Mouse (Mus musculus): ENCODE measurements around the gene Tns1. TPM values are rescaled to one million over a fixed set of nuclear protein-coding genes. Genes with fewer than 3 reads are reported as not detected.
A peak's percentile ranks its signal among the peaks of the same experiment; 100 is the strongest.
"Not testable (repeated sequence)": the region's sequence is repeated elsewhere in the genome, so short reads cannot be mapped to it uniquely, and the experiment has no call there.

Tns1 gene
- polyA plus RNA-seq, 1 experiment from 2014 or later = 23.1 TPM

DNA sequence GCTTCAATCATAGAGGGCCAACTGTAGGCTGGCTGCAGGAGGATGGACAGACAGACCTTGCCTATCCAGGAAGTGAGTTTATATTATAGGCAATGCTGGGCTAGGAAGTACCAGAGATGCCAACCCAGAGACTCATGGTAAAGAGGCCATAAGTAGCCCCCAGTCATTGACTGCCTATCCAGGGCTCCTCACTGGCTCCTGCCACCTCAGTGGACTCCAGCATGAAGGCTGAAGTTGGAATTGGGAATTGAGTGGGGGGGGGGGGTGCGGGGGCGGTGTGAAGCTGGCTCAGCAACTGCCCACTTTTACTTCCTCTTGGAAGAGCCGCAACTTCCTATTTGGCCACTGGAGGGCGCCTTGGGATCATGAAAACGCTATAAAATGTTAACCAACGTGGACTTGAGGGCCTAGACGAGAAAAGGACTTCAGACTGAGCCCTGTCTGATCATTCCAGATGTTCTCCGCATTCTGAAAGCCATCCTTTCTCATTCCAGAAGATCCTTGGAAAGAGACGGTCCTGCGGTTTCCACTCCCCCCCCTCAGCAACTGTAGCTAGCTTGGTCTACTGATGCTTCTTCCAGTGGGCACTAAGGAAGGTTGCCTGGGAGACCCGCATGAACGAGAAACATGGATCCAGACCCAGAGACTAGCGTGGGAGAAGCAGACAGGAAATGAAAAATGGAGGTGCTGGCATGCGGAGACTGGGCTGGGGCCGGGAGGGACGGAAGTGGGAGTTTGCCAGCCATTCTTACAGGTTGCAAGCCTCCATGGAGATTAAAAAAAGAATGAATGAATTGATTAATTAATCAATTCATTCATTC, 221.9 kb downstream of the Tns1 start:
- no peaks in the 10 kb centered on the region for H3K36me3 ChIP-seq
- H3K27ac ChIP-seq = peak overlapping the region; percentile 36; the same call in 1 of the 2 replicates
- H3K27me3 ChIP-seq (replicated peaks) = no peaks in the 10 kb centered on the region
- H3K4me1 ChIP-seq (replicated peaks) = peaks cover 17% of the 10 kb centered on the region
- no peak overlapping the region for H3K4me3 ChIP-seq (replicated peaks)
- 14% methylated on average over 16 of the region's 16 CpGs for WGBS
- peak; percentile 64 for ATAC-seq
- H3K9ac ChIP-seq = no peak overlapping the region
- H3K4me2 ChIP-seq (replicated peaks) = no peak overlapping the region; the same call in 1 of the 2 replicates
- H3K9me3 ChIP-seq = no peaks in the 10 kb centered on the region

- no peak overlapping the region; the same call in 1 of the 2 replicates for H3K4me2 ChIP-seq (replicated peaks)
- no peaks in the 10 kb centered on the region for H3K36me3 ChIP-seq
- H3K4me1 ChIP-seq (replicated peaks) = peaks cover 17% of the 10 kb centered on the region
- peak; percentile 35 for ATAC-seq
- H3K9ac ChIP-seq = no peak overlapping the region
- no peaks in the 10 kb centered on the region for H3K9me3 ChIP-seq
- WGBS = 10% methylated on average over 3 of the region's 3 CpGs
- no peak overlapping the region for H3K4me3 ChIP-seq (replicated peaks)
- no peaks in the 10 kb centered on the region for H3K27me3 ChIP-seq (replicated peaks)
- no peak overlapping the region for H3K27ac ChIP-seq
Observed at GRCm38 (mm10) chr1:73901496-73901899, 222.8 kb downstream of the Tns1 start.

GRCm38 (mm10) chr1:73895451-73895850, 228.8 kb downstream of the Tns1 start:
- H3K4me2 ChIP-seq (replicated peaks); H3K9ac ChIP-seq; H3K4me1 ChIP-seq (replicated peaks); H3K27ac ChIP-seq; H3K27me3 ChIP-seq (replicated peaks); ATAC-seq; H3K9me3 ChIP-seq; H3K36me3 ChIP-seq; H3K4me3 ChIP-seq (replicated peaks): not testable (repeated sequence)
- WGBS = 94% methylated on average over 6 of the region's 6 CpGs

DNA sequence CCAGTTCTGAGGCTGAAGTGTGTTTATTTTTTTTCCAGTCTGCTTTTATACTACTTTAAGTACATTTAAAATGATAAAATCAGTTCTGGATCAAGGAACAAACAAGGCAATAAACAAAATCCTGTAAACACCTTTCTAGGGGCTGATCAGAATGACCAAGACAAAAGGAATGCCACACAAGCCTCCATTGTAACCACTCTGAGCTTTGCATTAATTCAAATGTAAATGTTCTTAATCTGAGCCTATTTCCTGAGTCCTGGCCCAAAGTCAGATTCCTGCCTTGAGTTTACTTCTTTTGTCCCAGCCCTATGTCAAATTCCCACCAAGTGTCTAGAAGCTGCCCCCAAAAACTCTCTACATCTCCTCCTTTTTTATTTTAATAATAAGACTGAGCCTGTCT, 243.5 kb downstream of the Tns1 start:
- Histone ChIP-seq H3K9ac (no peak overlapping the region), H3K36me3 (no peaks in the 10 kb centered on the region), H3K27ac (no peak overlapping the region), H3K27me3 (replicated peaks) (no peaks in the 10 kb centered on the region), H3K4me2 (replicated peaks) (no peak overlapping the region), H3K4me3 (replicated peaks) (no peak overlapping the region), H3K9me3 (no peaks in the 10 kb centered on the region), H3K4me1 (replicated peaks) (no peaks in the 10 kb centered on the region)
- no peak for ATAC-seq

- Histone ChIP-seq H3K9me3 (no peaks in the 10 kb centered on the region), H3K36me3 (no peaks in the 10 kb centered on the region), H3K27ac (no peak overlapping the region), H3K27me3 (replicated peaks) (no peaks in the 10 kb centered on the region), H3K4me3 (replicated peaks) (no peak overlapping the region), H3K9ac (no peak overlapping the region), H3K4me1 (replicated peaks) (no peaks in the 10 kb centered on the region), H3K4me2 (replicated peaks) (no peak overlapping the region)
- 19% methylated on average over 1 of the region's 1 CpGs for WGBS
- ATAC-seq = no peak
Observed at GRCm38 (mm10) chr1:73875676-73876218, 248.5 kb downstream of the Tns1 start.

- Histone ChIP-seq H3K4me1 (replicated peaks) (peaks cover 4% of the 10 kb centered on the region; the same call in 1 of the 2 replicates), H3K36me3 (no peaks in the 10 kb centered on the region), H3K27ac (no peak overlapping the region), H3K9ac (no peak overlapping the region), H3K27me3 (replicated peaks) (no peaks in the 10 kb centered on the region), H3K9me3 (no peaks in the 10 kb centered on the region), H3K4me3 (replicated peaks) (no peak overlapping the region), H3K4me2 (replicated peaks) (no peak overlapping the region)
- 69% methylated on average over 3 of the region's 3 CpGs for WGBS
- no peak for ATAC-seq
Observed at GRCm38 (mm10) chr1:73864314-73864713, 259.9 kb downstream of the Tns1 start.

- ATAC-seq = peak; percentile 79
- peak overlapping the region; percentile 56 for H3K4me2 ChIP-seq (replicated peaks)
- H3K27me3 ChIP-seq (replicated peaks) = no peaks in the 10 kb centered on the region
- no peaks in the 10 kb centered on the region for H3K9me3 ChIP-seq
- 30% methylated on average over 11 of the region's 11 CpGs for WGBS
- peak overlapping the region; percentile 39; the same call in 1 of the 2 replicates for H3K9ac ChIP-seq
- H3K4me1 ChIP-seq (replicated peaks) = peaks cover 4% of the 10 kb centered on the region; the same call in 1 of the 2 replicates
- 0 out of 2 replicates have a peak overlapping the region, but pooled peaks have one; percentile 12 for H3K4me3 ChIP-seq (replicated peaks)
- no peaks in the 10 kb centered on the region for H3K36me3 ChIP-seq
- peak overlapping the region; percentile 54; the same call in 1 of the 2 replicates for H3K27ac ChIP-seq
Observed at GRCm38 (mm10) chr1:73863074-73863431, 261.2 kb downstream of the Tns1 start.

DNA sequence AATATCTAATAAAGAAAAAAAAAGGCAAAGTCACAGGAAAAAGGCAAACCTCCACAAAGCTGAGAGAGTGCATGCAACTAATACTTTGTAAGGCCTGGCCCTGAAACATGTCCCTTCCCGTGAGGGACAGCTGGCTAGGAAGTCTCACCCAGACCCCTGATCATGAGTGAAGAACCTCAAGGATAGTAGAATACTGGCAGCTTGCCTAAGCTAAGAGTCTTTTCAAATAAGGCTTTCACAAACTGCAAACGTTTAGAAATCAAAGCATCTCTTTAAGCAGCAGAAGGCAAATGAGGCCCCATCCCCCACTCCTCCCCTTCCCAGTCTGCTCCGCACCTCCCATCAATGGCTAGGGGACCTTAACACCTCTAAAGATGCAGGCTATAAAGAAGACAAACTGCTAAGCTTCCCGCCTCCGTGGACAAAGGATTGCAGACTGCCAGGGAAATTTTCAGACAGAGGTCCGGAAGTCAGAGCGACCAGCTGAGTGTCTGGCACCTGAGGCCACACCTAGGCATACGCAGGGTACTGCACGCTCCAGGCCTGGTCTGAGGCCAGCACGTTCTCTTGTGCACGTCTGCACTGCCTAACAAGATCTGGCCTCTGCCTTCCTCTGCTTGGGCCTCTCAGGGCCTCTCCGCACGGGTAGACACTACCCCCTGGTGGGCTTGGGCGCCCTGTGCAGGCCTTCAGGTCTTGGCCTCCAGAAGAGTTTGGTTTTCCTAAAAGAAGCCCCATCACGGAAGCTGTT, 261.8 kb downstream of the Tns1 start:
- WGBS = 6% methylated on average over 15 of the region's 15 CpGs
- 0 out of 2 replicates have a peak overlapping the region, but pooled peaks have one; percentile 12 for H3K4me3 ChIP-seq (replicated peaks)
- peaks cover 4% of the 10 kb centered on the region; the same call in 1 of the 2 replicates for H3K4me1 ChIP-seq (replicated peaks)
- H3K27me3 ChIP-seq (replicated peaks) = no peaks in the 10 kb centered on the region
- peak; percentile 100 for ATAC-seq
- H3K27ac ChIP-seq = peak overlapping the region; percentile 59
- peak overlapping the region; percentile 39; the same call in 1 of the 2 replicates for H3K9ac ChIP-seq
- H3K4me2 ChIP-seq (replicated peaks) = peak overlapping the region; percentile 56
- no peaks in the 10 kb centered on the region for H3K36me3 ChIP-seq
- H3K9me3 ChIP-seq = no peaks in the 10 kb centered on the region

DNA sequence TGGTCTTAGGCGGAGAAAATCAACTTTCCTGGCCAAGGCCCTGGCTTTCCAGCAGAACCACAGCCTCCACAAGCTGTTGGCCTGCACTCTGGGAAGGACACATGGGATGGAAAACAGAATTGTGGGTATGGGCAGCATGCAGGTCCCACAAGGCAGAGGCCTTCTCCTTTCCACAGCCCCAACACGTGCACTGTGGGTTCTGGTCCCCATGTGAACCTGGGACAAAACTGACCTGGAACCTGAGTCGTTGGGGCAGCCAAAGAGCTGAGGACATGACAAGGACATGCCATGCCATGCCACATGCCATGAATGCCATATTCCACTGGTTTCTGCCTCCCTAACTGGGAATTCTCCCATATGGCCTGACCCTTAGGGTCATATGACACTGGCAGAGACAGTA, 263.8 kb downstream of the Tns1 start:
- H3K9ac ChIP-seq = no peak overlapping the region
- H3K9me3 ChIP-seq = no peaks in the 10 kb centered on the region
- H3K4me3 ChIP-seq (replicated peaks) = no peak overlapping the region
- no peak overlapping the region for H3K27ac ChIP-seq
- no peaks in the 10 kb centered on the region for H3K27me3 ChIP-seq (replicated peaks)
- no peak for ATAC-seq
- WGBS = 73% methylated on average over 3 of the region's 3 CpGs
- no peaks in the 10 kb centered on the region for H3K36me3 ChIP-seq
- no peak overlapping the region for H3K4me2 ChIP-seq (replicated peaks)
- peaks cover 4% of the 10 kb centered on the region; the same call in 1 of the 2 replicates for H3K4me1 ChIP-seq (replicated peaks)

Other genes with a start within 250 kb of the Tns1 start
- gene Rufy4, start 1.1 kb upstream of the Tns1 start, polyA plus RNA-seq (2015; fragmentation: Nextera tagmentation; extraction: Ambion mirVana) = 0.18 and 0.34 TPM in 2 replicates
- 0.24 and 0.35 TPM in 2 replicates for gene Cxcr2, start 29.5 kb upstream of the Tns1 start, polyA plus RNA-seq (2015; fragmentation: Nextera tagmentation; extraction: Ambion mirVana)
- gene Cxcr1, start 70.2 kb upstream of the Tns1 start, polyA plus RNA-seq (2015; fragmentation: Nextera tagmentation; extraction: Ambion mirVana) = not detected in 2 replicates
- 518 and 584 TPM in 2 replicates for gene Arpc2, start 111.6 kb upstream of the Tns1 start, polyA plus RNA-seq (2015; fragmentation: Nextera tagmentation; extraction: Ambion mirVana)
- 3.1 and 3.3 TPM in 2 replicates for gene Gpbar1, start 154.1 kb upstream of the Tns1 start, polyA plus RNA-seq (2015; fragmentation: Nextera tagmentation; extraction: Ambion mirVana)
- 225 and 244 TPM in 2 replicates for gene Aamp, start 160.3 kb upstream of the Tns1 start, polyA plus RNA-seq (2015; fragmentation: Nextera tagmentation; extraction: Ambion mirVana)
- gene Pnkd, start 160.5 kb upstream of the Tns1 start, polyA plus RNA-seq (2015; fragmentation: Nextera tagmentation; extraction: Ambion mirVana) = 120 and 127 TPM in 2 replicates
- 54.9 and 64.3 TPM in 2 replicates for gene Tmbim1, start 181.2 kb upstream of the Tns1 start, polyA plus RNA-seq (2015; fragmentation: Nextera tagmentation; extraction: Ambion mirVana)
- gene Catip, start 237.7 kb upstream of the Tns1 start, polyA plus RNA-seq (2015; fragmentation: Nextera tagmentation; extraction: Ambion mirVana) = 0.39 and 0.53 TPM in 2 replicates